Mouse (Mus musculus): Measurements from ENCODE around the gene Ptprn2. TPM values are rescaled to one million over a fixed set of nuclear protein-coding genes. Genes with fewer than 3 reads are reported as not detected.

Ptprn2 gene
- polyA plus RNA-seq (2014; fragmentation: Illumina TruSeq; extraction: RNeasy Lipid Tissue Mini Kit (QIAGEN cat#74804)), result not detected

DNA sequence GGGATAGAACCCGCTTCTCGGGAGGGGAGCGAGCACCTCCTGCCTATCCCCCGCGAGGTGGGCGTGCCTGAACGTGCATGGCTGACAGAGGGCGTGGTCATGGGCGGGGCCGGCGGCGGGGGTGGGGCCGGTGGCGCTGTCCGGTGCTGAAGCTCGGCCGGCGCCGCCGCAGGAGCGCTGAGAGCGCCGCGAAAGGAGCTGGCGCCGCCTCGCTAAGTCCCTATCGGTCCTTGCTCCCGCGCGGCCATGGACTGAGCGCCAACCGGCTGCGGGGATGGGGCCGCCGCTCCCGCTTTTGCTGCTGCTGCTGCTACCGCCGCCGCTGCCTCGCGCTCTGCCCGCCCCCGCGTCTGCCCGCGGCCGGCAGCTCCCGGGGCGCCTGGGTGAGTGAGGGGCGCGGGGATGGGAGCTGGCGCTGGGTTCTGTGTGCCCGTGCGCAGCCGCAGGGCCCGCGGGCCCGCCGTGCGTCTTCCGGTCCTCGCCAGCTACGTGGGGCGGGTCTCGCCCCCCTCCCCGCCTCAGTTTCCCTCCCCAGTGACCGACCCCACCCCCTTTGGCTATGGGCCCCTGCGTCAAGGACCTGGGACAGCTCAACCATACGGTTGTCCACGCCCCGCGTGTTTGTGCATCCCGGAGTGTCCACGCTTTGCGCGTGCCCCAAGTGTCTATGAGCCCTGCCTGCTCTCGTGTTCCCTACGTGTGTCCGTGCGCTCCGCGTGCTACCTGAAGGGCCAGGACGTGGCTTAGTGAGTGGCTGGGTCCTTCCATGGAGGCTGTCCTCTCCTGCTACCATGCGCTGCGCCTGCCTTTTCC is at the start of gene Ptprn2:
Gene Ptprn2, plus strand, starts transcription at position 130 of the 813 bp plus-strand sequence.

Other genes with a start within 250 kb of the Ptprn2 start
- 16.7 TPM for gene Wdr60, start 222.7 kb upstream of the Ptprn2 start, polyA plus RNA-seq (2014; fragmentation: Illumina TruSeq; extraction: RNeasy Lipid Tissue Mini Kit (QIAGEN cat#74804))
- not detected for gene Gm11027, start 210.3 kb upstream of the Ptprn2 start, polyA plus RNA-seq (2014; fragmentation: Illumina TruSeq; extraction: RNeasy Lipid Tissue Mini Kit (QIAGEN cat#74804))
- 187 TPM for gene Esyt2, start 204.5 kb upstream of the Ptprn2 start, polyA plus RNA-seq (2014; fragmentation: Illumina TruSeq; extraction: RNeasy Lipid Tissue Mini Kit (QIAGEN cat#74804))
- 67.1 TPM for gene Ncapg2, start 80.3 kb upstream of the Ptprn2 start, polyA plus RNA-seq (2014; fragmentation: Illumina TruSeq; extraction: RNeasy Lipid Tissue Mini Kit (QIAGEN cat#74804))